ENCODE assay signal across 8 mouse cellular contexts in genomic region chr11:82889524-82890341, GRCm38 (mm10). TPM values are rescaled to one million over a fixed set of nuclear protein-coding genes. Genes with fewer than 3 reads are reported as not detected.
A peak's percentile ranks its signal among the peaks of the same experiment; 100 is the strongest.
DNase-seq lines count a peak whose midpoint lies in the region; ATAC-seq and TF ChIP-seq lines count a peak whose summit lies in the region.

No protein-coding gene starts in this region.

- TF ChIP-seq POLR2A in liver, adult 2 months (IDR thresholded peaks at IDR 0.05; ENCODE audit: extremely low read depth, insufficient read depth, low read length): no peak

- no peaks in the 10 kb centered on the region; the same call in 1 of the 2 replicates for H3K79me2 ChIP-seq in liver, adult 2 months (ENCODE audit: control insufficient read depth, insufficient read depth, low read length)

- no peak for TF ChIP-seq CTCF in liver, adult 2 months (IDR thresholded peaks at IDR 0.05; ENCODE audit: low read depth, low read length)

- H3K27me3 ChIP-seq in heart, embryonic 10.5 days (ENCODE audit: insufficient read depth, poor library complexity, severe bottlenecking): peaks cover 17% of the 10 kb centered on the region; the same call in 1 of the 2 replicates
- peaks cover 7% of the 10 kb centered on the region; the same call in 1 of the 2 replicates for H3K27me3 ChIP-seq in embryonic facial prominence, embryonic 10.5 days (replicated peaks; ENCODE audit: low read depth, poor library complexity, severe bottlenecking)
- H3K27me3 ChIP-seq in hindbrain, embryonic 12.5 days: peaks cover 9% of the 10 kb centered on the region; the same call in 1 of the 2 replicates
- H3K27me3 ChIP-seq in liver, adult 2 months (ENCODE audit: control insufficient read depth, insufficient read depth, low read length): no peaks in the 10 kb centered on the region
- H3K27me3 ChIP-seq in neural tube, embryonic 12.5 days (replicated peaks): no peaks in the 10 kb centered on the region

- peak; percentile 70 for ATAC-seq in hindbrain, embryonic 12.5 days (ENCODE audit: low FRiP score)
- ATAC-seq in neural tube, embryonic 12.5 days (ENCODE audit: low FRiP score, low read depth): peak; percentile 57

- H3K4me1 ChIP-seq in heart, embryonic 10.5 days: peaks cover 19% of the 10 kb centered on the region
- peaks cover 0 to 5% of the 10 kb centered on the region in 2 experiments; a peak in 1 of 4 replicates for H3K4me1 ChIP-seq in ES-E14 (ENCODE audit: control insufficient read depth in 2 of 2, insufficient read depth in 2 of 2, low read length in 2 of 2, poor library complexity in 1 of 2)
- H3K4me1 ChIP-seq in embryonic facial prominence, embryonic 10.5 days: peaks cover 22% of the 10 kb centered on the region
- peaks cover 19% of the 10 kb centered on the region for H3K4me1 ChIP-seq in hindbrain, embryonic 12.5 days
- peaks cover 5% of the 10 kb centered on the region for H3K4me1 ChIP-seq in liver, adult 2 months (ENCODE audit: control insufficient read depth, insufficient read depth, low read length)
- H3K4me1 ChIP-seq in neural tube, embryonic 12.5 days: peaks cover 17% of the 10 kb centered on the region

- peak overlapping the region; percentile 75 for H3K9ac ChIP-seq in ES-E14 (ENCODE audit: insufficient read depth, low read depth, low read length, poor library complexity, severe bottlenecking)
- H3K9ac ChIP-seq in hindbrain, embryonic 12.5 days: peak overlapping the region; percentile 78
- H3K9ac ChIP-seq in liver, adult 2 months (ENCODE audit: low read depth, low read length): peak overlapping the region; percentile 65
- H3K9ac ChIP-seq in neural tube, embryonic 12.5 days: peak overlapping the region; percentile 64

- peak overlapping the region; percentile 90 for H3K4me2 ChIP-seq in hindbrain, embryonic 12.5 days (replicated peaks)
- peak overlapping the region; percentile 83 for H3K4me2 ChIP-seq in neural tube, embryonic 12.5 days (replicated peaks)

- intact Hi-C loops in heart, postnatal 36 days (cut with DNase I): loop anchor here (1.0 to 2.0 kb wide), 4 partner anchors 71 to 654 kb away; no protein-coding TSS in a partner anchor

- H3K36me3 ChIP-seq in heart, embryonic 10.5 days: no peaks in the 10 kb centered on the region
- H3K36me3 ChIP-seq in ES-E14 (ENCODE audit: control insufficient read depth, insufficient read depth, low read length, poor library complexity, severe bottlenecking): no peaks in the 10 kb centered on the region
- no peaks in the 10 kb centered on the region for H3K36me3 ChIP-seq in embryonic facial prominence, embryonic 10.5 days (replicated peaks)
- H3K36me3 ChIP-seq in hindbrain, embryonic 12.5 days: no peaks in the 10 kb centered on the region
- no peaks in the 10 kb centered on the region for H3K36me3 ChIP-seq in liver, adult 2 months (ENCODE audit: control insufficient read depth, insufficient read depth, low read length)
- H3K36me3 ChIP-seq in neural tube, embryonic 12.5 days: no peaks in the 10 kb centered on the region

- H3K27ac ChIP-seq in heart, embryonic 10.5 days: peak overlapping the region; percentile 91
- no peak overlapping the region for H3K27ac ChIP-seq in ES-E14 (ENCODE audit: insufficient read depth, low read depth, low read length, poor library complexity, severe bottlenecking)
- peak overlapping the region; percentile 86 for H3K27ac ChIP-seq in embryonic facial prominence, embryonic 10.5 days (replicated peaks)
- peak overlapping the region; percentile 52; the same call in 1 of the 2 replicates for H3K27ac ChIP-seq in hindbrain, embryonic 12.5 days
- H3K27ac ChIP-seq in liver, adult 2 months (replicated peaks; ENCODE audit: insufficient read depth, low read depth, low read length): peak overlapping the region; percentile 57
- H3K27ac ChIP-seq in neural tube, embryonic 12.5 days: no peak overlapping the region

- H3K9me3 ChIP-seq in heart, embryonic 10.5 days: no peaks in the 10 kb centered on the region
- H3K9me3 ChIP-seq in ES-E14 (ENCODE audit: control insufficient read depth, insufficient read depth, low read depth, low read length): no peaks in the 10 kb centered on the region
- H3K9me3 ChIP-seq in embryonic facial prominence, embryonic 10.5 days: no peaks in the 10 kb centered on the region
- H3K9me3 ChIP-seq in hindbrain, embryonic 12.5 days (replicated peaks): no peaks in the 10 kb centered on the region
- no peaks in the 10 kb centered on the region for H3K9me3 ChIP-seq in neural tube, embryonic 12.5 days

- WGBS in heart, embryonic 10.5 days: 7% methylated on average over 31 of the region's 31 CpGs
- WGBS in embryonic facial prominence, embryonic 10.5 days: 10% methylated on average over 31 of the region's 31 CpGs
- WGBS in hindbrain, embryonic 12.5 days: 7% methylated on average over 31 of the region's 31 CpGs
- WGBS in liver, adult 2 months: 4% methylated on average over 31 of the region's 31 CpGs
- 8% methylated on average over 31 of the region's 31 CpGs for WGBS in neural tube, embryonic 12.5 days

- H3K4me3 ChIP-seq in heart, embryonic 10.5 days: peak overlapping the region; percentile 85
- peak overlapping the region; percentile 71 to 90 for H3K4me3 ChIP-seq in ES-E14 (ENCODE audit: insufficient read depth in 1 of 2, low read depth in 1 of 2, low read length in 2 of 2, poor library complexity in 1 of 2, severe bottlenecking in 1 of 2)
- H3K4me3 ChIP-seq in embryonic facial prominence, embryonic 10.5 days: peak overlapping the region; percentile 78
- peak overlapping the region; percentile 63 for H3K4me3 ChIP-seq in hindbrain, embryonic 12.5 days
- peak overlapping the region; percentile 60 for H3K4me3 ChIP-seq in liver, adult 2 months (ENCODE audit: insufficient read depth, low read depth, low read length)
- H3K4me3 ChIP-seq in neural tube, embryonic 12.5 days: peak overlapping the region; percentile 59

- in situ Hi-C loops in ES-E14 (cut with MboI; ENCODE audit: low sequenced_read_pairs in 2 of 2, unreplicated experiment in 2 of 2): loop anchor here in 1 of 2 experiments (25.0 kb wide), 1 partner anchor 652 kb away; no protein-coding TSS in a partner anchor

- peak; percentile 73 for DNase-seq in heart, embryonic 10.5 days (ENCODE audit: low spot score)
- no peak for DNase-seq in heart, postnatal 36 days
- no peak for DNase-seq in ES-E14 (ENCODE audit: low read depth, low spot score)
- no peak for DNase-seq in embryonic facial prominence, embryonic 10.5 days (ENCODE audit: low spot score)
- DNase-seq in liver, adult 2 months (ENCODE audit: extremely low read depth, low read depth, low spot score): peak; percentile 76
- DNase-seq in left cerebral cortex, adult 8-10 months (ENCODE audit: low spot score in 2 of 2): no peak

RNA-seq across cellular contexts. Expression of gene Rad51d, which starts 0.7 kb away (rescaled TPM):
- polyA plus RNA-seq in heart, embryonic 10.5 days (2016; fragmentation: Nextera tagmentation; extraction: Ambion mirVana): 14.2 and 16.6 TPM in 2 replicates
- total RNA-seq in heart, postnatal 36 days (2021): 10 to 100 TPM in 1 of 2 experiments, 1 to 10 TPM in 1; 9.0 to 10.6 TPM
- 8.2 and 9.1 TPM in 2 replicates for total RNA-seq in ES-E14 (2012; rRNA removed)
- 13.7 and 14.7 TPM in 2 replicates for polyA plus RNA-seq in embryonic facial prominence, embryonic 10.5 days (2016; fragmentation: Nextera tagmentation; extraction: Ambion mirVana)
- polyA plus RNA-seq in hindbrain, embryonic 12.5 days (2016; fragmentation: Nextera tagmentation; extraction: Ambion mirVana): 10.9 and 12.6 TPM in 2 replicates
- total RNA-seq in liver, adult 2 months (2014; rRNA removed): 4.0 and 5.0 TPM in 2 replicates
- polyA plus RNA-seq in liver, adult 2 months (2012; rRNA removed): 8.1 and 9.0 TPM in 2 replicates
- polyA plus RNA-seq in neural tube, embryonic 12.5 days (2016; fragmentation: Nextera tagmentation; extraction: Ambion mirVana): 12.6 and 13.5 TPM in 2 replicates
- total RNA-seq in left cerebral cortex, adult 8-10 months (2022): 10 to 100 TPM; 17.8 to 20.8 (median 20.4) TPM

RNA-seq across cellular contexts. Expression of gene Fndc8, which starts 2.2 kb away (rescaled TPM):
- 0.06 and 0.11 TPM in 2 replicates for polyA plus RNA-seq in heart, embryonic 10.5 days (2016; fragmentation: Nextera tagmentation; extraction: Ambion mirVana)
- not detected for total RNA-seq in heart, postnatal 36 days (2021)
- total RNA-seq in ES-E14 (2012; rRNA removed): 0.16 TPM in 1 of 2 replicates, not detected in the other
- polyA plus RNA-seq in embryonic facial prominence, embryonic 10.5 days (2016; fragmentation: Nextera tagmentation; extraction: Ambion mirVana): 0.26 and 0.35 TPM in 2 replicates
- 0.65 and 0.68 TPM in 2 replicates for polyA plus RNA-seq in hindbrain, embryonic 12.5 days (2016; fragmentation: Nextera tagmentation; extraction: Ambion mirVana)
- total RNA-seq in liver, adult 2 months (2014; rRNA removed): 0.20 TPM in 1 of 2 replicates, not detected in the other
- polyA plus RNA-seq in liver, adult 2 months (2012; rRNA removed): not detected in 2 replicates
- polyA plus RNA-seq in neural tube, embryonic 12.5 days (2016; fragmentation: Nextera tagmentation; extraction: Ambion mirVana): 0.39 and 0.54 TPM in 2 replicates
- total RNA-seq in left cerebral cortex, adult 8-10 months (2022): not detected

RNA-seq across cellular contexts. Expression of gene Nle1, which starts 18.5 kb away (rescaled TPM):
- 29.1 and 37.7 TPM in 2 replicates for polyA plus RNA-seq in heart, embryonic 10.5 days (2016; fragmentation: Nextera tagmentation; extraction: Ambion mirVana)
- total RNA-seq in heart, postnatal 36 days (2021): 10 to 100 TPM; 11.3 to 13.3 TPM
- total RNA-seq in ES-E14 (2012; rRNA removed): 61.5 and 97.9 TPM in 2 replicates
- polyA plus RNA-seq in embryonic facial prominence, embryonic 10.5 days (2016; fragmentation: Nextera tagmentation; extraction: Ambion mirVana): 41.2 and 45.6 TPM in 2 replicates
- 32.1 and 32.7 TPM in 2 replicates for polyA plus RNA-seq in hindbrain, embryonic 12.5 days (2016; fragmentation: Nextera tagmentation; extraction: Ambion mirVana)
- 2.3 and 2.6 TPM in 2 replicates for total RNA-seq in liver, adult 2 months (2014; rRNA removed)
- polyA plus RNA-seq in liver, adult 2 months (2012; rRNA removed): 11.0 and 15.6 TPM in 2 replicates
- polyA plus RNA-seq in neural tube, embryonic 12.5 days (2016; fragmentation: Nextera tagmentation; extraction: Ambion mirVana): 29.6 and 31.5 TPM in 2 replicates
- total RNA-seq in left cerebral cortex, adult 8-10 months (2022): 10 to 100 TPM; 28.0 to 40.9 (median 34.6) TPM

RNA-seq across cellular contexts. Expression of gene Rffl, which starts 18.7 kb away (rescaled TPM):
- polyA plus RNA-seq in heart, embryonic 10.5 days (2016; fragmentation: Nextera tagmentation; extraction: Ambion mirVana): 7.5 and 7.9 TPM in 2 replicates
- 1 to 10 TPM; 5.6 to 6.6 TPM for total RNA-seq in heart, postnatal 36 days (2021)
- total RNA-seq in ES-E14 (2012; rRNA removed): 6.5 and 9.0 TPM in 2 replicates
- 11.3 and 11.5 TPM in 2 replicates for polyA plus RNA-seq in embryonic facial prominence, embryonic 10.5 days (2016; fragmentation: Nextera tagmentation; extraction: Ambion mirVana)
- polyA plus RNA-seq in hindbrain, embryonic 12.5 days (2016; fragmentation: Nextera tagmentation; extraction: Ambion mirVana): 8.9 and 9.6 TPM in 2 replicates
- 10.6 and 12.5 TPM in 2 replicates for total RNA-seq in liver, adult 2 months (2014; rRNA removed)
- polyA plus RNA-seq in liver, adult 2 months (2012; rRNA removed): 11.7 and 12.7 TPM in 2 replicates
- polyA plus RNA-seq in neural tube, embryonic 12.5 days (2016; fragmentation: Nextera tagmentation; extraction: Ambion mirVana): 8.1 and 10.7 TPM in 2 replicates
- total RNA-seq in left cerebral cortex, adult 8-10 months (2022): 10 to 100 TPM; 13.8 to 14.4 (median 14.3) TPM

RNA-seq across cellular contexts. Expression of gene Unc45b, which starts 20.6 kb away (rescaled TPM):
- polyA plus RNA-seq in heart, embryonic 10.5 days (2016; fragmentation: Nextera tagmentation; extraction: Ambion mirVana): 185 and 294 TPM in 2 replicates
- 100 to 1,000 TPM; 182 to 201 TPM for total RNA-seq in heart, postnatal 36 days (2021)
- 2.3 and 3.6 TPM in 2 replicates for total RNA-seq in ES-E14 (2012; rRNA removed)
- 0.32 and 0.91 TPM in 2 replicates for polyA plus RNA-seq in embryonic facial prominence, embryonic 10.5 days (2016; fragmentation: Nextera tagmentation; extraction: Ambion mirVana)
- polyA plus RNA-seq in hindbrain, embryonic 12.5 days (2016; fragmentation: Nextera tagmentation; extraction: Ambion mirVana): 1.4 and 4.1 TPM in 2 replicates
- 0.46 and 0.81 TPM in 2 replicates for total RNA-seq in liver, adult 2 months (2014; rRNA removed)
- 0.32 TPM in 2 replicates for polyA plus RNA-seq in liver, adult 2 months (2012; rRNA removed)
- 5.4 TPM in 2 replicates for polyA plus RNA-seq in neural tube, embryonic 12.5 days (2016; fragmentation: Nextera tagmentation; extraction: Ambion mirVana)
- total RNA-seq in left cerebral cortex, adult 8-10 months (2022): 1 to 10 TPM in 3 of 4 experiments, under 1 TPM in 1; 0.75 to 3.4 (median 1.8) TPM

Comparison
In these comparisons a context has a peak if more than half of its experiments do, and no peak if none do; other contexts are left out.
1. DNase-seq: peak in heart, embryonic 10.5 days (single experiment) and liver, adult 2 months (single experiment); none in heart, postnatal 36 days (0 of 2), ES-E14 (single experiment), embryonic facial prominence, embryonic 10.5 days (single experiment) and left cerebral cortex, adult 8-10 months (0 of 2).
2. H3K27ac ChIP-seq: peak in heart, embryonic 10.5 days (single experiment), embryonic facial prominence, embryonic 10.5 days (single experiment), hindbrain, embryonic 12.5 days (single experiment) and liver, adult 2 months (single experiment); none in ES-E14 (single experiment) and neural tube, embryonic 12.5 days (single experiment).
3. Peak in every context shown above with its lines, with median percentiles within 50 percentile points of each other: H3K4me3 ChIP-seq and H3K9ac ChIP-seq.